Mouse (Mus musculus) cerebellum, adult (tissue): ENCODE measurements around the gene Phpt1.
A peak's percentile ranks its signal among the peaks of the same experiment; 100 is the strongest.

Experiments used
- ATAC-seq: cut with Nextera tagmentation; 2 replicates; pipeline ENCODE4 v1.9.2; 2017; ENCODE audit warnings: mild to moderate bottlenecking, moderate library complexity, mixed read lengths; ENCODE audit not compliant: insufficient number of reproducible peaks, low FRiP score, low TSS enrichment

Gene Phpt1

GRCm38 (mm10) chr2:25534178-25534865, 40.7 kb downstream of the Phpt1 start:
- peak; percentile 70; the same call in 1 of the 2 replicates for ATAC-seq

- ATAC-seq, result no peak
Observed at GRCm38 (mm10) chr2:25533707-25534106, 41.3 kb downstream of the Phpt1 start.

- ATAC-seq, result no peak
Observed at GRCm38 (mm10) chr2:25526510-25527302, 48.3 kb downstream of the Phpt1 start.
